Mouse (Mus musculus) hindlimb bud, embryonic 11.5 days (tissue): ENCODE measurements around the gene Cilp.
"Not testable (repeated sequence)": the region's sequence is repeated elsewhere in the genome, so short reads cannot be mapped to it uniquely, and the experiment has no call there.

ENCODE experiments used
- DNase-seq: peaks from one replicate; pipeline ENCODE4 v3.0.0-alpha.2; 2012; ENCODE audit warnings: low read depth, low spot score; ENCODE audit errors: extremely low spot score

Cilp gene

DNA sequence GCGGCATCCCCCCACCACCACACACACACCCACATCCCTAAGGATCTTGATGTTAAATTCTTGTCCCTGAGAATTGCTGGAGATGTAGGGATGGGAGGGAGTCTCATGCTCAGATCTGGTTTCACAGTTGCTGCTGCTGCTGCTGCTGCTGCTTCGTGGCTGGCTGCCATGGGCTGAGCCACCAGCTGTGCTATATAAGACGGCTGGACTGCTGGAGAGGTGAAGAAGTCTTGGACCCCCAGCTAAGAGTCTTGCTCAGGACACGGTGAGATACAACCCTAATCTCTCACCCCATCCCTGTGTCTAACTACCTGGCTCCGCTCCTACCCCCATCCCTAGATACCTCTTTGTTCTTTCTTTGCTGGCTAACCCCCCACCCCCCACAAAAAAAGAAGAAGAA, at the start of gene Cilp:
Cilp (plus strand) TSS at position 222 of the 400 bp plus-strand sequence.
- no peak for DNase-seq

DNA sequence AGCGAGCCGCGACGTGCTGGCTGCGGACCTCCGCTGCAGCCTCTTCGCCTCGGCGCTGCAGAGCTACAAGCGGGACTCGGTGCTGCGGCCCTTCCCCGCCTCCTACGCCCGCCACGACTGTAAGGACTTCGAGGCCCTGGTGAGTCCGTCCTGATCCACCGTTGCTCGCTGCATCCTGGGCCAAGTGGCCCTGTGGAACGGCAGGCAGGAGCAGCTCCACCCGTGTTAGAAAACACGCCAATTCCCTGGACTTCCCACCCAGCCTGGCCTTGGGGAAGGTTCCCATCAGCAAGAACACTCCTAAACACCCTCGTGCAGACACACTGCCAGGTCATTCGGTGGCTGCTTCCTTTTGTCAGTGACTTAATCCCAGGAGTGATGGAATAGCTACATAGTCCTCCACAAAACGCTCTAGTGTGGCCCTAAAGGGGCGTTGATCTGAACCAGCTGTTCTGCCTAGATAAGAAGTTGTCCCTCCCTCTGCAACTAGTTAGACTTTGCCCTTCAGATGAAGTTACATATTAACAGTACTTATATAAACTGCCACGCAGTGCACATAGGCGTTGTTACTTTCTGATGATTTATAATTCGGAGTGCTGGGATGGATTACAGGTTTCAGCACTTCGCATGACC, 49.4 kb upstream of the Cilp start:
- DNase-seq, result no peak

DNA sequence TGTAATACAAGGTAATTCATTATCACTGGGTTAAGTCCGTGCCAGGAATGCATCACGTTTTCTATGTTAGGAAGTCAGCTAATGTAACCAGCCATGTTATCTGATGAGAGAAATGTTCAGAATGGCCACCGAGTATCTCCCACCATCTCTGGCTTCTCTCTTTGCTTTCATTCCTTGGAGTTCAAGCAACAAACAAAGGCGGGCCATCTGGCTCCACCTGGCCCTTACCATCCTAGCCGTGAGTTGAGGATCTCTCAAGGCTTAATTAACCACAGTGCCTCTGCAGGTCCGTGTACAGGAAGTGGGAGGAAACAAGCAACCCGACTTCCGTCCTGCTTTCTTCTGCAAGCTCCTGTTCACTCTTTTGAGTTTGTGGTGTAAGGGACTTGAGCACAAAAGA, 48.0 kb upstream of the Cilp start:
- no peak for DNase-seq

DNA sequence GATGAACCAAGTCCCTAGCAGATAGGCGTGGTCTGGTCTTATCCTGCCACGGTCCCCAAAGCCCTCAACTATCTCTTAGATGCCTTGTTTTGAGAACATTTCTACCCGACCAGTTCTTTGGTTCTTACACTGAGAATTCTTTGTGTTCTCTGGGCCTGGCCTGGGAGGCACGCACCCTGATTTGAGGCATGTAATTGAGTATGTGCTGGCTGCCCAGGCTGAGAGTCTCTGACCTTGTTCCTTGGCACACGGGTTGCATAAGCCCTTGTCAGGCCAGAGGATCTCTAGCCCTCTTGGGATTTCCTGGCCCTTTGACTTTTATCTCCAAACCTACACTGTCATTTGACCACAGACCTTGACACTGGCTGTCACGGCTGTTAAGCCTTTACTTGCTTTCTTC, 47.3 kb upstream of the Cilp start:
- no peak for DNase-seq

DNA sequence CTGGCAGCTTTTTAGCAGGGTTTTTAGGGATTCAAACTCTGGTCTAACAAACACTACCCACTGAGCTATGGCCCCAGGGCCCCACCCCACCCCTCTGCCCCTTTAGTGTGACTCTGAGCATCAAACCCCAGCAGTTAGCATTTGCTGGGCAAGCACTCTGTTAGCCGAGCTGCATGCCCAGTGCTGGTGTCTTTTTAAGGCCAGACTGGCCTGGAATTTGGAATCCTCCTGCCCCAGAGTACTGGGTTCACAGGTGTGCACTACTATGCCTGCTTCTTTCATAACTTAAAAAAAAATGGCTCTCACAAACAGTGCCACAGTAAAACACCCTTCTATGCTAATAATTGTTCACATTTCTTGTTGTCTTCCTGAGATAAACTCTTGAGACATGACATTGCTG, 46.1 kb upstream of the Cilp start:
- no peak for DNase-seq

DNA sequence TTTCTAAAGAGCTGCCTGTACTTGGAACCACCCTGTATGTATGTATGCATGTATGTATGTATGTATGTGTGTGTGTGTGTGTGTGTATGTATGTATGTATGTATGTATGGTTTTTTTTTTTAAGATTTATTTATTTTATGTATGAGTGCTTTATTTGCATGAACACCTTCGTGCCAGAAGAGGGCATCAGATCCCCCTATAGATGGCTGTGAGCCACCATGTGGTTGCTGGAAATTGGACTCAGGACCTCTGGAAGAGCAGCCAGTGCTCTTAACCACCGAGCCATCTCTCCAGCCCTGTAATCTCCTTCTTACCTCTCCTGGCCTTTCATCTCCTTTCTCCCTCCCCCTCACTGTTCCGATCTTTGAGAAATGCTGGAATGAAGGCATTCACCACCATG, 44.6 kb upstream of the Cilp start:
- DNase-seq, result not testable (repeated sequence)

DNA sequence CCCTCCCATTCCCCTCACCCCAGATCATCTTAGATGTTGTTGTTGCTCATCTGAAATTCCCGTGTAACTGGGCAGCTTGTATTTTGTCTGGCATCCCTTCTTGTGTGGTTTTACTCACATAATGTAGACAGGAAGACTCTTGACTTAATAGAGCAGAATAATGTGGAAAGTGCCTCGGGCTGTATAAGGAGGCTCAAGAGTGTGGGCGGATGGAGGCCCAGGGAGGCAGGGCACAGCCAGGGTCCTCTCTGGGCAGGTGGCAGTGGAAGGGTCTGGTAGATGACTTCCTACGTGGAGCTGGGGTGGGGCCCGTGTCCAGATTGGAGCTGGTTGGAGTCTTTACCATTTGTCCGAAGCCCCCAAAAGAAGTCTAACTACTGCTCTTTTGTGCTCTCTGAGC, 41.1 kb upstream of the Cilp start:
- no peak for DNase-seq

DNA sequence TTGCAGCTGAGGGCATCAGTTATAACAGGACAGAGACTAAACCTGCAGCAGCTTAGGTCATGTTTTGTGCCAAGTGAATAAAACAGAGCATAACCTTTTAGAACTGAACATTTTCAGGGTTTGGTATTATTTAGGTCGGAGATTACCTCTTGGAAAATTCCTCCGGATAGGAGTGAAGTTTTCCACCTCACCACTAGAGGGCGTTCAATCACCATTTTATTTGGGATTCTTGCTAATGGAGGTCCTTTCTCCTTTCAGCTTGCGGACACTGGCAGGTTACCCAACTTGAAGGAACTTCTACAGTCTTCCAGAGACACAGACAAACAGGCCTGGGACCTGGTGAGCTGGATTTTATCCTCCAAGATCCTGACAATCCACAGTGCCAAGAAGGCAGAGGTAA, 39.2 kb upstream of the Cilp start:
- DNase-seq, result no peak

DNA sequence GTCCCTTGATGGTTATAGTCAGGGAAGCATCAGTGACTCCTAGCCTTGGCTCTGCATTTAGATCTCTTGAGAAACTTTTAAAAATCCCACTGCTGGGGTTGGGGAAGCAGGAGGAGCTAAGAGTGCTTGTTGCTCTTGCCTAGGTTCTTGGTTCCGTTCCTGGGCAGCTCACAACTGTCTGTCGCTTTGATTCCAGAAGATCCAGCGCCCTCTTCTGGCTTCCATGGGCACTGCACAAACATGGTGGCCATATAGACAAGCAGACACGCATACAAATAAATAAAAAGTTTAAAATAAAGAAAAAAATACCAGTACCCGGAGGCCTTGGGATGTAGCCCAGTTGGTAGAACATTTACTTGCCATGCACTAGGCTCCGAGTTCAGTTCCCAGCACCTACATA, 34.7 kb upstream of the Cilp start:
- no peak for DNase-seq

DNA sequence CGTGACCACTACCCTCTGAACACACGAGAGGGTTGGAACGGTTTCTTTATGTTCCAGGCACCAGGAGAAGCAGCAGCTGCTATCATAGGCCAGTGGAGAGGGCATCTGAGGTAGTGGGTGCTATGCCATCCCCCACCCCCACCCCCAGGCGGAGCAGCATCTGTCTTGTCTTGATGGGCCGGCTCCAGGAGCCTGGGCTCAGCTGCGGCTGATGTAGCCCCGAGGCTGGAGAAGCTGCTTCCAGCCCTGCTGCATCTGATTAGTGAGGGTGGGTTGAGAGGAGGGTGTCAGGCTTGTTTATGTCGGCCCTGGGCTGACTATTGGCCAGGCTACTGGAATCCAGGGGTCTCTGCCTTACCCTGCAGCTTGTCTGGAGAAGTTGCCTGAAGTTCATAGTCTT, 33.7 kb upstream of the Cilp start:
- DNase-seq, result no peak

DNA sequence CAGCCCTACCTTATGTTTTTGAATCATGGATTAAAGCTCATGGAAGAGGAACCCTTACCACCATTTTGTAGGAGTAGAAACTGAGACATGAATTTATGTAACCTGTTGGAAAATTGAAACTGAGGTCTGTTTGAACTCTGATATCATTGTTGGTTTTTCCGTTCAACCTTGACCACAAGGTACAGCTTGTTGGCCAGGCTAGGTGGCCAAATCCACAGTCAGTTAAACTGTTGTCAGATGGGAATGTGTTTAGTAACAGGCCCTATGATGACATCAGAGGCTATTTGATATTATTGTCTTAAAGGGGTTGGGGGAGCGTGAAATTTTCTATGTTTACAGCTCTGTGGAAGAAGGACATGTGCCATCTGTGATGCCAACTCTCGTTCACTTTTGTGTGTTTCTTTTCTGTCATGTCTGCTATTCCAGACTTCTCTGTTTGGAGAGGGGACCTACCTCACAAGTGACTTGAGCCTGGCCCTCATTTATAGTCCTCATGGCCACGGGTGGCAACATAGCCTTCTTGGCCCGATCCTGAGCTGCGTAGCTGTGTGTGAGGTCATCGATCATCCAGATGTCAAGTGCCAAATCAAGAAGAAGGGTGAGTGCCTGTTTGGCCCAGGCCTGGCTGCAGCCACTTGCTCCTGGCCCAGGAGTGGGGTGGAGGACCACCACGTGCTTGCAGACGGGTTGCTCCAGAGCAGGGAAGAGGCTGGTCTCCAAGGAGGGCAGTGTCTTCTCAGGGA, 31.6 kb upstream of the Cilp start:
- DNase-seq, result no peak

DNA sequence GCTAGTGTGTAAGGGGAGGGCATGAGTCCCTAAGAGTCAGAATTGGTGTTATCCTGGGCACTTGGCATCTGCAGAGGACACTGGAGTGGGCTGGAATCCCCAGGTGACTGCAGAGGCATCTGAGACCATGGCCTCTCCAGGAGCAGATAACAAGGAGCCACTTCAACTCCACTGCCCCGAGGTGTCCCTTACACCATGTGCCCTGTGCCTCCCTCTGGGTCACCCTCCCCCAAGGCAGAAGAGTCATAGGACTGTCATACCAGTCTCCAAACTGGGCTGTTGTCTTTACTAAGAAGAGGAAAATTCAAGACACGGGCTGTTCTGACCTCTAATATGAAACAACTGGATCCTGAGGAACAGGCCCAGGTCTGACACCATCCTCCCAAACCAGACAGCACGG, 30.2 kb upstream of the Cilp start:
- DNase-seq, result no peak

DNA sequence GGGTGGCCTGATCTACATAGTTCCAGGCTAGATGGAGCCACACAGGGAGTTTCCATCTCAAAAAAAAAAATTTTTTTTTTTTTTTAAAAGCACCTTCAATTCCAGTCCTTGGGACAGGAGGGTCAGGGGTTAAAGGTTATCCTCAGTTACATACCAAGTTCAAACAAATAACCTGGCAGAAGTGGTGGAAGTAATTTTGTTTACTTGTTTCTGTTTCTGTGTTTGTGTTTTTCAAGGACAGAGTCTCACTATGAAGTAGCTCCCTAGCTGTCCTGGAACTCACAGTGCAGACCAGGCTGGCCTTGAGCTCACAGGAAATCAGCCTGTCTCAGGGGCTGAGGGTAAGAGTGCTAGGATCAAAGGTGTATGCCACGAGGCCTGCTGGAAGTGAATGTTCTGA, 29.4 kb upstream of the Cilp start:
- DNase-seq, result no peak

DNA sequence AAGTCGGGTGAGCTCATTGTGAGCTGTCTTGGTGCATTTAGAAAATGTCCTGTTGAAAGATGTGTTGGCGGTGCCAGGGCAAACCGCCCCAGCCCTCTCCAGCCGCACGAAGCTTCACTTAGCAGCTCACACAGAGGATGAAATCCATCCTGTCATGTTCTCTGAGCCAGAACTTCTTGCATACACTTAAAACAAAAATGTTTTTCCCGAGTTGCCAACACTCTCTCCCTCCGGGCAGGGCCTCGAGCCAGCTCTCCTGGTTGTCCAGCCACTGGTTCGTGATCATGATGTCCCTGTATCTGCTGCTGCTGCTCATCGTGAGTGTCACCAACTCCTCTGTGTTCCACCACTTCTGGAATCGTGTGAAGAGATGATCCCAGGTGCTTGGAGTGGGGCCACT, 27.4 kb upstream of the Cilp start:
- DNase-seq, result no peak

DNA sequence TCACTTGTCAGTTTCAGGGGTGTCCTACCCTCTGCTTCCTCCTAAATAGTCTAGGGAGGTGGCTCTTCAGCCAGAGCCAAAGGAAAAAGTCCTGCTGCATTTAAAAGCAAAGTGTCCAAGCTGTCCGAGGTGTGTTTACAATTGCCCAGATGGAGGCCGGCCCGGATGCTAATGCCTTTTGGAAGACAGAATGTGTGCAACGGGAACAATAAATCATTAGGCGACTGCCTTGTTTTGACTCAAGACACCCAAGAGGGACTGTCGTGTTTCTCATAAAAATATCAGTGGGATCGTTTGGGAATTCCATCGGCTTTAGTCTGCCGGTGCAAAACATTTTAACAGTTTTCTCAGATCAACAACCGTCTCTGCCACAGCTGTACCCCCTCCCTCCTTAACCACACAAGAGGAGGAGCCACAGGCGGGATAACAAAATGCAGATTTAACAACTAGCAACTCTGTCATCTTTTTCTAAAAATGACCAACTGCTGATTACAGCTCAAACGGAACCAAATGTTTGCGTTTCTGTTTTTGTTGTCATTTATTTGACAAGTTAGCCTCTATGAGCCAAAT, 26.7 kb upstream of the Cilp start:
- DNase-seq, result no peak

DNA sequence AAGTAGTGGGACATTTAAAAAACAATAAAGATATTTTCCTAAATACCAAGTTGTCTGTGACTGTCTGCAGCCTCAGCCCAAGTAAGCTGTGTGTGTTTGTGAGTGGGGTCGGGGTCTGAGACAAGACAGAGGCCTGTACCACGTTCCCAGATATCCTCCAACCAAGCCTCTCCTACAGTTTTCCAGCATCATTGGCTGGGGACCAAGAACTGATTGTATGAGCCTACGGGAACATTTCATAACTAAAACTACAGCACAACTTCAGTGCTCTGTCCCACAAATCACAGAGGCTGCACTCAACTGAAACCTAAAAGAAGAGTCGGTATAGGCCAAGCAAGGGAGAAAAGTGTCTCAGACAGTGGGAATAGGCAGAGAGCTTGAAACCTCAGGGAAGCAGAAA, 25.8 kb upstream of the Cilp start:
- no peak for DNase-seq

DNA sequence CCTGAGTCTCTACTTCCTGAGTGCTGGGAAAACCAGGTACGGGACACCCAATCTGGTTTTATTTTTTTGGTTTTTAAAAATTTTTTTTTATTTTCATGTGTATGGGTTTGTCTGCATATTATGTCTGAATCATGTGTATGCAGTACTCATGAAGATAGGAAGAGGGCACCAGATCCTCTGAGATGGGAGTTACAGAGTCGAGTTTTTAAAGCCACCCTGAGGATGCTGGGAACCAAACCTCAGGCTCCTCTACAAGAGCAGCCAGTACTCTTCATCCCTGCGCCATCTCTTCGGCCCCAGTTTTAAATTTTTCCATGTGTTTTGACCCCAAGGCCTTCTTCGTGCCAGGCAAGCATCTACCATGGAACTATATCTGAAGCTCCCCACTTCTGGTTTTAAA, 25.2 kb upstream of the Cilp start:
- no peak for DNase-seq

DNA sequence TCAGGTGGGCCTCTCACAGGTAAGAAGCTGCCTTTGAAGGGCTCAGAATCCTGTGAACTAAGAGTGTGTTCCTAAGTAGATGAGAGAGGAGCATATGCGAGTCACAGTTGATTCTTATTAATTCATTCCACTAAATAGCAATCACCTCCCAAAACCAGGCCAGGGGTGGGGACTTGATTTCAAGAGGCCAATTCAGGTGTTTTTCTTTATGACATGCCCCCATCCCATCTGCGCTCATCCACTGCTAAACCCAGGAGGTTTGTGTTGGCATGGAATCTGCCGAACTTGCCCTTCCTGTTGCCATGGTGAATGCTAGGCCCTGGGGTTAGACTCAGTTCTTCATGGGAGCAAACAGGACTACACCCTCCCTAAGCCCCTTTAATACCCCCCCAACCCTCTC, 24.4 kb upstream of the Cilp start:
- no peak for DNase-seq

DNA sequence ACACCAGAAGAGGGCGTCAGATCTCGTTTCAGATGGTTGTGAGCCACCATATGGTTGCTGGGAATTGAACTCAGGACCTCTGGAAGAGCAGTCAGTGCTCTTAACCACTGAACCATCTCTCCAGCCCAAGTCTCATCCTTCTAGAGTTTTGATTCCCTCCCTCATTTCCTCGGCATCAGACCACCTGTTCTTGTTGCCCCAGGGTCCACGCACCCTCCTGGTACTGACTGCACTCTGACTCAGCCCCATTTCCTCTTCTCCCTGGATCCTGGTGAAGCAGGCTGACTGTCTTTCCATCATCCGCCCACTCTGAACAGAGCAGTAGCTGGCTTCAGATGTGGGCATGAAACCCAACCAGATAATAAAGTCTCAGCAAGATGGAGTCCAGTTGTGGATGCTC, 23.0 kb upstream of the Cilp start:
- no peak for DNase-seq

DNA sequence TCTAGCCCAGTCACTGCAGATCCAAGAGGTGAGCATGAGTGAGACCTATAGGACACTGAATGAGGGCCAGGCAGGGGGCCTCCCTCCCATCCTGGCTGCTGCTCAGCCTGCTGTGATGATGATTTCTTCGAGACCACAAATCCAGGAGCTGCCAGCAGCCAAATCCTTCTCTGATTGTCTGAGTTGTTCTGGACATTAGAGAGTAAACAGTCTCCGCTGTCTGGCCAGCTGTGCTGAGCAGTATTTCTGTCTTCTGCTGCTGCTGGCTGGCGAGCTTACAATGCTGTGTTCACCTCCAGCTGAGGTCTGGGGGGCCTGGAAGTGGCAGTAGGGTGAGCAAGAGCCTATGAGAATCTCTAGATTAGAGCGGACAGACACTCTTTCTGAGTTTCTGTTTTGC, 21.7 kb upstream of the Cilp start:
- no peak for DNase-seq

DNA sequence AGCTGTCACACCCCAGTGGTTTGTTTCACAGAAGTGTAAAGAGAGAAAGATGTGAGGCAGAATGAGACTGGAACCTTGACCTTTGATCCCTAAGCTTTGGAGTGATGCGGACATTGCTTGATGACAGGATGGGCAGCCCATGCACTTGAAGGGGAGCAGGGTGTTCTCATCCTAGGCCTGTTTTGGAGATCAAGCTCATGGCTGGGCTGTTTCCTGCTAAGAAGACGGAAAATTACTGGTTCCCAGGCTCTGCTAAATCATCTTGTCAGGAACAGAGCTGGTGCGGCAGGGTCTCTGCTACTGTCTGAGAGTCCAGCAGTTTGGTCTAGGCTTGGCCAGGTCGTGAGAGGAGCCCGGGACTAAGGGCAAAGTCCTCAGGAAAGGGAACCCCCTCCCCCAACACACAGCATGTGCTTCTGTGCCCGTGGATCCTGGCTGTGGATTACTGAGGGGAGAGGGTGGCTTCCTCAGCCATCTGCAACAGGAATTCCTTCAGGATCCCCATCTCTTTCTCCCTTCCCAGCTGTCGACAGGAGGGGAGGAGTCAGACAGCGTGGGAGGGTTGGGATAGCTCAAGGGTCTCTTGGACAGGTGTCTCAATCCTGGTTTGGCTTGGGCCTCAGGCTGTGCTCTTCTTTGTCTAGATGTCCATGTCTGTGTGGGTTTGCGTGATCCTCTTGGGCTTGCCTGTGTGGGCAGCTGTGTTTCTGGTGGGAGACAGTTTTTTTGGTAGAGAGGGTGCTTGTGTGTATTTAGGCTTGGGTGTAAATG, 20.8 kb upstream of the Cilp start:
- DNase-seq, result no peak
